Mouse (Mus musculus) thymus, adult 2 months (tissue): ENCODE measurements around the gene Serinc3. TPM values are rescaled to one million over a fixed set of nuclear protein-coding genes. Genes with fewer than 3 reads are reported as not detected.

Source experiments
- DNase-seq: peaks from one replicate; pipeline ENCODE4 v3.0.0; 2021
- H3K27ac ChIP-seq: fragments of 200-500 bp; 2 replicates; pipeline ENCODE4 v1.5.1; 2012; ENCODE audit warnings: low read length, control low read depth; ENCODE audit not compliant: control insufficient read depth, insufficient read depth
- H3K27me3 ChIP-seq: fragments of 200-500 bp; 2 replicates; pipeline ENCODE4 v1.6.1; 2012; ENCODE audit warnings: mild to moderate bottlenecking, low read length, moderate library complexity, mixed read lengths; ENCODE audit not compliant: control insufficient read depth, insufficient read depth
- H3K36me3 ChIP-seq: fragments of 200-500 bp; 2 replicates; pipeline ENCODE4 v1.6.1; 2012; ENCODE audit warnings: mild to moderate bottlenecking, low read length, moderate library complexity; ENCODE audit not compliant: control insufficient read depth, insufficient read depth
- H3K4me1 ChIP-seq: fragments of 200-500 bp; replicated peaks from 2 replicates; pipeline ENCODE4 v1.6.1; 2012; ENCODE audit warnings: low read length; ENCODE audit not compliant: control insufficient read depth, insufficient read depth
- H3K4me3 ChIP-seq: fragments of 200-500 bp; 2 replicates; pipeline ENCODE4 v1.5.1; 2012; ENCODE audit warnings: mild to moderate bottlenecking, low read length, control low read depth, moderate library complexity; ENCODE audit not compliant: control insufficient read depth, insufficient read depth
- CTCF ChIP-seq: fragments of 200-500 bp; IDR thresholded peaks from 2 replicates; pipeline ENCODE4 v1.5.1; 2012; ENCODE audit warnings: mild to moderate bottlenecking, control low read depth, low read length, moderate library complexity, borderline replicate concordance; ENCODE audit not compliant: control insufficient read depth, poor library complexity, insufficient read depth; ENCODE audit errors: extremely low read depth
- POLR2A ChIP-seq: fragments of 200-500 bp; IDR thresholded peaks from 2 replicates; pipeline ENCODE4 v1.6.1; 2012; ENCODE audit warnings: mild to moderate bottlenecking, low read length, control low read depth, moderate library complexity; ENCODE audit not compliant: control insufficient read depth, poor library complexity, insufficient read depth; ENCODE audit errors: extremely low read depth
- WGBS: fragments of 180-500 bp; shearing (Covaris S2); methylation state at CpG from one replicate; pipeline ENCODE4 v1.1.7; 2018; 5-methylcytosine and 5-hydroxymethylcytosine counted together
- polyA plus RNA-seq: library from polyadenylated mRNA; depleted of rRNA; stranded (reverse); fragments of >200 nt; gene quantifications from 2 replicates; pipeline ENCODE4 v1.2.3, GENCODE M21; 2012

Serinc3 gene
- polyA plus RNA-seq, 1 experiment, result 279 TPM

DNA sequence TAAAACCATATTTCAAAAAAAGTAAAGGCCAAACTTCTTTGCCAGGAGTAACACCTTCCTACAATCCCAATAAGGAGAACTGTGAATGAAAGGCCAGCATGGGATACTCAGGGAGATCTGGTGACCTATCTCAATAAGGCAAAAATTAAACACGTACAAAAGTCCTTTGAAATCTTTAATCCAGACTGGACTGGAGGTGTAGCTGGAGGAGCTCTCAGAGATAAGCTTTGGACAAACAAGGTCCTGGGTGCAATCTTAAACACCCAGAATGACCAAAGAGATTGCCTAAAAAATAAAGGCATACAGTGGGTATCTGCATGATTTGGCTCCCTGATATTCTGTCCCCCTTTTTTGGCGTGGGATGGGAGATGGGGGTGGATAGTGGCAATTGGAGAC is 1.4 kb downstream of the Serinc3 start:
- TF ChIP-seq POLR2A, result no peak
- TF ChIP-seq CTCF, result no peak
- WGBS, result 8% methylated on average over 2 of the region's 2 CpGs
- Histone ChIP-seq H3K4me1 (peaks cover 14% of the 10 kb centered on the region), H3K27me3 (no peaks in the 10 kb centered on the region), H3K36me3 (no peaks in the 10 kb centered on the region; the same call in 1 of the 2 replicates), H3K4me3 (peak overlapping the region; percentile 3; the same call in 1 of the 2 replicates), H3K27ac (no peak overlapping the region; the same call in 1 of the 2 replicates)
- DNase-seq, result no peak

GRCm38 (mm10) chr2:163642685-163643575 is 2.0 kb downstream of the Serinc3 start:
- WGBS, result 8% methylated on average over 30 of the region's 30 CpGs
- H3K4me3 ChIP-seq, result peak overlapping the region; percentile 49
- H3K4me1 ChIP-seq, result peaks cover 14% of the 10 kb centered on the region
- DNase-seq, result peak; percentile 48
- no peaks in the 10 kb centered on the region for H3K27me3 ChIP-seq
- no peaks in the 10 kb centered on the region; the same call in 1 of the 2 replicates for H3K36me3 ChIP-seq
- H3K27ac ChIP-seq, result peak overlapping the region; percentile 59
- TF ChIP-seq CTCF, result no peak
- TF ChIP-seq POLR2A, result 0 out of 2 replicates have a peak, but pooled peaks have one; percentile 33

- TF ChIP-seq POLR2A, result no peak
- H3K27me3 ChIP-seq, result no peaks in the 10 kb centered on the region
- H3K4me1 ChIP-seq, result peaks cover 14% of the 10 kb centered on the region
- WGBS, result 32% methylated on average over 3 of the region's 3 CpGs
- no peak overlapping the region for H3K27ac ChIP-seq
- no peak for DNase-seq
- no peak overlapping the region for H3K4me3 ChIP-seq
- peaks cover 7% of the 10 kb centered on the region for H3K36me3 ChIP-seq
Measured at GRCm38 (mm10) chr2:163641681-163642080, 3.2 kb downstream of the Serinc3 start.

DNA sequence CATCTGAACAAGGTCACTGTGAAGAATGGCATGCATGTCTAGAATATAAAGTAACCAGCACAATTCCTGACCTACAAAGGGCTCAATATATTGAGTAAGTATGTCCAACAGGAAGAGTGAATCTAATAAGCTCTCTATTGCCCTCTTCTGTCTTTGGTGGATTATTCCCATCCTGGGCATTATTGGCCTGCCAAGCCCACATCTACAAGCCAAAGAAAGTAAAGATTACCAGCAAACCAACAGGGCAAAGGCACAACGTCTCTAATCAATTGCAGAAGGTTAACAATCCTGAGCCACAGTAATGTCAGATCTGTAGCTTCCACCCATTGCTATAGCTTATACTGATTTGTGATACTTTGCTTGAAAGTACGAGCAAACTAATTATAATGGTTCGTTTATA is 4.4 kb downstream of the Serinc3 start:
- H3K27me3 ChIP-seq, result no peaks in the 10 kb centered on the region
- no peak for DNase-seq
- H3K4me1 ChIP-seq, result peaks cover 14% of the 10 kb centered on the region
- peaks cover 19% of the 10 kb centered on the region for H3K36me3 ChIP-seq
- 43% methylated on average over 3 of the region's 3 CpGs for whole genome bisulfite sequencing
- no peak overlapping the region for H3K4me3 ChIP-seq
- TF ChIP-seq CTCF, result no peak
- H3K27ac ChIP-seq, result no peak overlapping the region

DNA sequence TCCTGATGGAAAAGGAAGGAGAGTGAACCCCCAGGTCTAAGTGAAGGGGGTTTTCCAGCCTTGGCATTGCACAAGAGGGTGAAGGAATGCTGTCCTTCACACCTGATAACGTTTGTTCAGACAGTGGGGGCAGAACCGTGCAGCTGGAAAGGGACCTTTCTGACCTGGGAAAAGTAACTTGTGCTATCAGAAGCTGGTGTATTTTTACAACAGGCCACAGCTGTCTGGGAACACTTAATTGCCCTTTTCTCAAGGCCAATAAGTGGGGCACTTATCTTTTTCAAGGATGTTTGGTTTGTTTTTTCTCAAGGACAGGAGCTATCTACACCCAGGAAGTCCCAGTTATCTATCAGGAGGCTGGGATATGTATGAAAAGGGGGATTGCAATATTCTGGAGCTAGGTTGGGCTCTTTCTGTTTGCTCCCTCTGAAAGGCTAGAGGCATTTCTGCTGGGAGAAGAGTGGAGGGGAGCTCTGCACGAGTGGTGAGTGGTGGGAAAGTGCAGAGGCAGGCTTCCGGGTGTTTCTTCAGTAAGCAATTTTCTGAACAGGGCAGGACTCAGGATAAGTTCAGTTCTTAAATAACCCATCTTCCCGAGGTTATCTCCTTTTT is 7.2 kb downstream of the Serinc3 start:
- DNase-seq, result no peak
- no peak overlapping the region for H3K27ac ChIP-seq
- TF ChIP-seq POLR2A, result no peak
- TF ChIP-seq CTCF, result no peak
- H3K4me1 ChIP-seq, result peaks cover 11% of the 10 kb centered on the region
- peaks cover 38% of the 10 kb centered on the region for H3K36me3 ChIP-seq
- no peaks in the 10 kb centered on the region for H3K27me3 ChIP-seq
- 46% methylated on average over 5 of the region's 5 CpGs for WGBS
- H3K4me3 ChIP-seq, result no peak overlapping the region

DNA sequence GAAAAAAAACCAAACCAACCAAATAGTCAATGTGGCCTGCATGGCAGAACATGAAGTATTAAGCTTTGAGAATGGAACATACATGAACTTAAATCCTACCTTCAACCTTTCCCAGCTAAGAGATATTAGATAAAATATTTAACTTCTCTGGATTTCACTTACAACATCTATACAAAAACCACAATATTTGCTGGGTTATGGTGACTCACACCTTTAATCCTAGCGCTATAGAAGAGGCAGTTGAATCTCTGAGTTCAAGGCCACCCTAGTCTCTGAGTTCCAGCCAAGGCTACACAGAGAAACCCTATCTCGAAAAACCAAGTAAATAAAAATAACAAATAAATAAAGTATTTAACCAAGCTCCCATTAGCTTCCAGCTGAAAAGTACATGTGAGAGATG is 8.9 kb downstream of the Serinc3 start:
- no peak overlapping the region for H3K27ac ChIP-seq
- H3K4me1 ChIP-seq, result peaks cover 2% of the 10 kb centered on the region; the same call in 1 of the 2 replicates
- DNase-seq, result no peak
- H3K4me3 ChIP-seq, result no peak overlapping the region
- H3K27me3 ChIP-seq, result no peaks in the 10 kb centered on the region
- WGBS, result 89% methylated on average over 2 of the region's 2 CpGs
- H3K36me3 ChIP-seq, result peaks cover 53% of the 10 kb centered on the region
- TF ChIP-seq CTCF, result no peak
- no peak for TF ChIP-seq POLR2A
